33 mouse cellular contexts compared by ENCODE assay signal in the genomic region with DNA sequence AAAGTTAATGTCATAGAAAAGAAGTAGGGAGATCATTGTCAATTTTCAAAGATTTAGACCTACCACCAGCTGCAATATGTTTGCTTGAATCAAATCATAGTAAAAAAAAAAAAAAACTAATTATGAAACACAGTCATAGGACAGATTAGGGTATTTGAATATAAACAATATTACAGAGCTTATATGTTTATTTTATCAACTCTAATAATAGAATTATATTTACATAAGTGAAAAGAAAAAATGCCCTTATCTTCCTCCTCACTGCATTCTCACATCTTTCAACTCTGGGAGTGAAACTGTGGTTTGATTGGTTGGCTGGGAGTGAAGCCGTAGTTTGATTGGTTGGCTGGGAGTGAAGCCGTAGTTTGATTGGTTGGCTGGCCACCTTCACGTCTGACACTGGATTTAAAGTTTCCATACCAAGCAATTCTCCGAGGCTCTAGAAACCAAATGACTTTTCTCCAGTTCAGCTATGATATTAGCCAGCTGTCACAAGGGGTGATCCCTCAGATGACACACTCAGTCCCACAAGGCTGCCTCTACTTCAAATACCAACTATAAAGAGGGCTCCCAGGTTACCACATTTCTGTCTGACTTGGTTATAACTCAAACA. TPM values are rescaled to one million over a fixed set of nuclear protein-coding genes. Genes with fewer than 3 reads are reported as not detected.
"Had no signal": no experiment of that assay in that cellular context is flagged by ENCODE, and none has a peak within 500 bp of the region (broad histone marks: within the 10 kb centered on the region; RNA-seq: fewer than 3 reads in every experiment).

No protein-coding gene starts in this region.

- H3K4me2 ChIP-seq: limb, embryonic 12.5 days; limb, embryonic 13.5 days; limb, embryonic 15.5 days; liver, embryonic 11.5 days; liver, embryonic 12.5 days; liver, embryonic 13.5 days; liver, embryonic 15.5 days; midbrain, embryonic 11.5 days; midbrain, embryonic 12.5 days; midbrain, embryonic 13.5 days; midbrain, embryonic 15.5 days; neural tube, embryonic 12.5 days; neural tube, embryonic 13.5 days had no signal

- H3K9ac ChIP-seq: limb, embryonic 12.5 days; limb, embryonic 13.5 days; limb, embryonic 15.5 days; liver, embryonic 12.5 days; liver, embryonic 13.5 days; liver, embryonic 14.5 days; liver, embryonic 15.5 days; liver, postnatal 0 days; midbrain, embryonic 12.5 days; midbrain, embryonic 13.5 days; midbrain, embryonic 15.5 days; neural tube, embryonic 12.5 days; neural tube, embryonic 13.5 days had no signal

- DNase-seq: left cerebral cortex, postnatal 4 days; liver; liver, embryonic 13.5 days; liver, postnatal 0 days; lung, adult 18-20 months; lung, postnatal 14 days; lung, postnatal 4 days; midbrain, embryonic 14.5 days had no signal

- ATAC-seq: liver, embryonic 12.5 days; liver, postnatal 0 days; lung, postnatal 0 days; midbrain, embryonic 13.5 days; midbrain, embryonic 15.5 days; midbrain, embryonic 16.5 days had no signal

- H3K27me3 ChIP-seq: limb, embryonic 15.5 days; liver, embryonic 12.5 days; liver, embryonic 13.5 days; liver, embryonic 15.5 days; midbrain, embryonic 12.5 days; midbrain, embryonic 13.5 days; midbrain, embryonic 15.5 days; neural tube, embryonic 12.5 days had no signal

- H3K9me3 ChIP-seq: limb, embryonic 10.5 days; limb, embryonic 15.5 days; liver, embryonic 12.5 days; liver, embryonic 13.5 days; liver, embryonic 15.5 days; megakaryocyte, embryonic 14.5 days; midbrain, embryonic 12.5 days; midbrain, embryonic 13.5 days; midbrain, embryonic 15.5 days; neural tube, embryonic 13.5 days had no signal

- H3K36me3 ChIP-seq: limb, embryonic 10.5 days; limb, embryonic 12.5 days; limb, embryonic 13.5 days; limb, embryonic 15.5 days; liver, embryonic 12.5 days; liver, embryonic 13.5 days; liver, embryonic 15.5 days; midbrain, embryonic 10.5 days; midbrain, embryonic 12.5 days; midbrain, embryonic 13.5 days; midbrain, embryonic 15.5 days; neural tube, embryonic 12.5 days; neural tube, embryonic 13.5 days had no signal

- H3K4me1 ChIP-seq: liver, embryonic 12.5 days; liver, embryonic 13.5 days; liver, embryonic 15.5 days; megakaryocyte, embryonic 14.5 days; midbrain, embryonic 10.5 days had no signal

- H3K27ac ChIP-seq: left cerebral cortex, adult 2 months; limb, embryonic 10.5 days; limb, embryonic 12.5 days; limb, embryonic 13.5 days; limb, embryonic 15.5 days; liver, embryonic 12.5 days; liver, embryonic 13.5 days; liver, embryonic 14.5 days; liver, embryonic 15.5 days; macrophage; midbrain, embryonic 10.5 days; midbrain, embryonic 12.5 days; midbrain, embryonic 13.5 days; midbrain, embryonic 15.5 days; neural tube, embryonic 12.5 days; neural tube, embryonic 13.5 days had no signal

- H3K4me3 ChIP-seq: left cerebral cortex, adult 2 months; limb, embryonic 10.5 days; limb, embryonic 12.5 days; limb, embryonic 13.5 days; limb, embryonic 15.5 days; liver, embryonic 12.5 days; liver, embryonic 13.5 days; liver, embryonic 15.5 days; megakaryocyte, embryonic 14.5 days; midbrain, embryonic 10.5 days; midbrain, embryonic 12.5 days; midbrain, embryonic 13.5 days; midbrain, embryonic 15.5 days; myocyte; neural tube, embryonic 12.5 days; neural tube, embryonic 13.5 days had no signal

RNA-seq across cellular contexts. Expression of gene Cpxm2, which starts 27.2 kb away (rescaled TPM):
- total RNA-seq: megakaryocyte progenitor cell, adult 5-6 weeks; megakaryocyte, adult 5-6 weeks; megakaryocyte-erythroid progenitor cell, adult 5-6 weeks; monocyte, adult 5-6 weeks had no signal
- polyA plus RNA-seq: macrophage, myocyte had no signal
